Mouse (Mus musculus) frontal cortex, postnatal 14 days (tissue): ENCODE measurements at regions not wholly inside any gene's neighbourhood (a gene's known extent, or its start where the extent isn't known, plus 50 kb on each side); places are given as distances from the start of the nearest gene placed in this dataset.

ENCODE experiments used
- DNase-seq, 2 experiments: peaks; one replicate each; pipeline ENCODE4 v3.0.0; 2022; ENCODE audit warnings: low spot score in 2 of 2

DNA sequence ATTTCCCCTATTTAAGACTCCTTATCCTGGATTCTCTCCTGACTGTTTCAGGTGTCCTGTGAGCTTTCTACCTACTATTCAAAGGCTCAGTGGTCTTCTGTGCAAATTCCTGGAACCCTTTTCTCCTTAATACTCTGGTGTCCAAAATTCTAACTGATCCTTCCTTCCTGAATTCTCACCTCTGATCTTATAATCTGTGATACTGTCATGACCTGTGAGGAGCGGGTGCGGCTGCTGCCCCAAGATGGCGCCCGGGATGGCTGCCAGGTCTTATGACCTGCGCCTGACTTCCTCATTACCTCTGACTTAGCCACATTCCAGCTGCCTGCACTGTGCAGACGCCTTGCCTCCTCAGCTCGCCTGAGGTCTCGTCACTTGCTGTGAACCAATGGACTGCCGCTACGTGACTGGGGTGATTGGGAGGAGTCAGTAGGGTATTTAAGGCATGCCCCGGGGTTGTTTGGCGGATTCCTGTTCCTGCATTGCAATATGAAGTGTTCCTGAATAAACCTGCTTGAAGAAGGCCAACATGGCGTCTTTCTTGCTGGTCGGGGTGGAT is 131.2 kb downstream of the Ptbp2 start:
- no peak for DNase-seq

DNA sequence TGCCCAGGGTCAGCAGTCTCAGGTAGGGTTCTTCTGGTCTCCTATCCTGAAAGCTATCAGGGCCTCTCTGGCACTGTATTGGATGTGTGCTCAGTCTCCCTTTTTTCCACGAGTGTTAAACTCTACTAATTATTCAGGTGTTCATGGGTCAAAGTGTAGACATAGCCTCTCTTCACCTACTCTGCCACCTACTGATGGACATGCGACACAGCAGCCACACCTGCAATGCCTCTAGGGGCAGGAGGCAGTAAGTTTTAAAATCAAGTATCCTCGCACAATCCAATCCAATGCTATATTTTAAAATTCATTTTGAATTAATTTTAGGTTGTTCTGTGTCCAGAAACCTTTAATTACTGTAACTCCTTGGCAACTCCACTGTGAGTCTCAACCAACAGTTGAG is 145.6 kb downstream of the Ptbp2 start:
- DNase-seq = no peak

DNA sequence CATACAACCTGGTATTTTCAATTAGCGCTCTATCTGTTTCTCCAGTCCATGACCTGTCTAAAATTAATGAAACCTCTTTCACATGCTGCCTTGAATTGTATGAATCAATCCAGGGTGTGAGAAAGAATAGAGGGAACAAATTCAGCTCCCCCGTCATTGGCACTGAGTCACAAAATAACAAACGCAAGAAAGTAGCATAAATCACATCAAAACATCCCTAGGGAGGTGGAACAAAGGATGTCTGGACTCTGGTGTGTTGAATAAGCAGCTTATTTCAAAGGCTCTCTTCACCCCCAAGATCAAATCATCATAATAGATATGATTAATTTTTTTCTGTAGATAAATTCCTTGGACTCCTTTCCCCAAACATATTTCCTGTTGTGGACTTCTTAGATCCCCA is 148.6 kb downstream of the Ptbp2 start:
- no peak for DNase-seq

DNA sequence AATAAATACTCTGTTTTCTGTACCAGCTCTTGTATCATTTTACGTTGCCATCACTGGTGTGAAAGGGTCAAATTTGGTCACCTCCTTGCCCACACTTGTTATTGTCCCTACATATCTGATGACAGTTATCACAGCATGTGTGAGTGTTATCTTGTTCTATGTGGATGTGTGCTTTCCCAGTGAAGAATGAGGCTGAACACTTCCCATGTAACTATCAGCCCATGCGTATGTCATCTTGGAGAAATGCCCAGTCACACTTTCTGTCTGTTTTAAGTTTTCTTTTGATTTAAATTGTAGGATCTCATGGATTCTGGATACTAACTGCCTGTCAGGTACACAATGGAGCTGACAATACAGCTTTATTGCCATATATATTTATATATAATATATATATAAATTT is 150.8 kb downstream of the Ptbp2 start:
- no peak for DNase-seq

DNA sequence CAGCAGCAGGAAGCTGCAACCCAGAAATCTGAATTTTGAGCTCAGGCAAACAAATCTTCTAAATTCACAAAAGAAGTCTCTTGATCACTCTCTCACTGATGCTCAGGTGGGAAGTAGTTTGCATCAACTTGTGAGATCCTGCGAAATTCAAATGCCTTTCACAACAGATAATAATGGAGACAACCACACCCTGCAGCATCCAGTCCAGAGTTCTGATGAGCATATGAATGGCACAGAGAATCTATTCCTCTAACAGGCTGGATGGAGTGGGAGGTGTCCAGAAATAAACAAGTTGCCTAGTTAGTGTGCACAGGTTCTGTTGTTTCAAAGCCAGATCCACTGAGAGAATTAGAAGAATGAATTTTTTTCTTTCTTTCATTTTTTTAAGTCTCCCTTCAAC is 178.2 kb downstream of the Ptbp2 start:
- no peak for DNase-seq

DNA sequence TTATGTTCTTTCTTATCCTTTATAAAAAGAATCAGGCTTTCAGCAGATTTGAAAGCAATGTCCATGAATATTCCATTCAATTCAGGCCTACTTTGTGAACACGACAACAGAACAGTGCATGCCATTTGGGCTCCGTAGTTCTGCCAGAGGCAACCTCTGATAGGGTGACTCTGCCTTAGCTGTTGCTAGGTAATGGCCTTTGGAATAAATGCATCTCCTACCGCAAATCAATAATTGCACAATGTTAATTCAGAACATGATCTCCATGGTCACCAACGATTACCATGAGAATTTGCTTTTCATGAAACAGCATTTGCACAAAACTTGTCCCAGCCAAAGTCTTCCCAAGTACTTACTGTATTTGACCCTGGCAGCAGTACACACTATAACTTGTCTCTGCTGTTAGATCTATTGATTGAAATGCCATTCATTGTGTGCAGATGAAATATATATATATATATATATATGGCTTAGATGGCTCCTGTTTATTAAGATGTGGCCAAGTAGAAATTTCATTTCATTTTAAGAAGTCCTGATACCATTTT is 195.3 kb downstream of the Ptbp2 start:
- DNase-seq = no peak

DNA sequence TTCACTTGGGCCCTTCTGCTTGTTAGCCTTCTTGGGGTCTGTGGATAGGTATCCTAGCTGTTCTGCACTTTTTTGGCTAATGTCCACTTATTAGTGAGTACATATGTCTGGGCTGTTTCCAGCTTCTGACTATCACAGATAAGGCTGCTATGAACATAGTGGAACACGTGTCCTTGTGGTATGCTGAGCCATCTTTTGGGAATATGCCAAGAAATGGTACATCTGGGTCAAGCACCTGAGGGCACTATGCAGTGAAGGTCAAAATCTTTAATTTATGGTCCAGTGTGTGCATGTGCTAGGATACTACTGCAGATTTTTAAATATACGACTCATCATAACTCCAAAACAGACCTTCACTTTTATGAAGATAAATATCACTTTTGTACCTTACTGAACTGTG is 196.3 kb downstream of the Ptbp2 start:
- no peak for DNase-seq

DNA sequence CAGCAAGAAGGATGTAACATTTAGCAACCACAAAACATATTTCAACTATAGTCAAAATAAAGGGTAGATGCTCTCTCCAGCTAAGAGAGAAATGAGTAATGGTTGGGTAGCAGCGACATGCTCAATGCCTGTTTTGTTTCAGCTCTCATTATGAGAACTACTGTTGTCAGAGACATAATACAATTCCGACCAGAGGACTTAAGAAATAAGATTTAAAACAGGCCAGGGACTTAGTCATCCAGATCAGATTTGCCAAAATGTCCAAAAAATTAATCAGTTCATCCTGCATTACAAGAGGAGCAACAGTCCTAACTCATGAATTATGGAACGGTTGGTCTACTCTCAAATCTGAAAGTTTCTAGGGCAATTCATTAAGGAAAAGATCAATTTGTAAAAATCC is 208.8 kb downstream of the Ptbp2 start:
- no peak for DNase-seq

DNA sequence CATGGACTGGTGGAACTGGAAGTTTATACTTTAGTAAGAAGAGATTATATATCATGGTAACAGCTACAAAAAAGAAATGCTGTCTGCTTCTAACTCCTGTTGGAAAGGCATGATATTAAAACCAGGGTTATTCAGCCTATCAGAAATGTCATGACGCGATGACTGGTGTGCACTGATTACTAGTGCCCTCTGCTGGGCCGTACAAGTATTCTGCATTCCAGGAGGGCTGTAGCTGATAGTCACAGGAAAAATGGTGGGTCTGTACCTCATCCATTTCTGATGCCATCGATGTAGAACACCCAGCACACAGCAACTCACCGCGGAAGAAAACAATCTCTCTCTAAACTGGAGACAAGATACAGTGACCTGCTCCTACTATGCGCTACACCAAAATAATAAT is 246.4 kb downstream of the Ptbp2 start:
- DNase-seq = no peak

DNA sequence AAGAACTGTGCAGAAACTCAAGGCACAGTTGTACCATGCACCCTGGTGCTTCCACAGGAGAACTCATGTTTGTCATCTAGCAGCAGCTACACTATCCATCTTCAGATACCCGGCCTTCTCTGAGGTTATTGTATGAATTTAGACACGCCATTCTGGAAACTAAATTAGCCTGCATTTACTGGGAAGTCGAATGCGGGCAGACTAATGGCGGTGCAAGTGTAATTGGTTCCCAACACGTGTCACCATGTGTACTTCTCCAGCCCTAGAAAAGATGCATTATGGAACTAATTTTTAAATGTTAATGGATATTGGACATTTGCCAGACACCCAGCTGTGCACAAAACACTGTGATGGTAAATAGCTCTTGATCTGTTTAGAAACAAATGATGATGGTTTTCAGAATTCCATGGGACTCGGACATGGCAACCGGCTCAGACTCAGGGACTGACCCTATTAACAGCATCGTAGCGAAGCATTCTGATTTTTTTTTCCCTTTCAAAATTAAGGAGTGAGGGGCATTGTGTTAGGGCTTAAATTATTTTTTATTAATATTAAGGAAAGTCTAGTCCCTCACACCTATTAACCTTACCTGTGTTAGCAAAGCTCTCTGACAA is 259.6 kb downstream of the Ptbp2 start:
- DNase-seq = no peak

DNA sequence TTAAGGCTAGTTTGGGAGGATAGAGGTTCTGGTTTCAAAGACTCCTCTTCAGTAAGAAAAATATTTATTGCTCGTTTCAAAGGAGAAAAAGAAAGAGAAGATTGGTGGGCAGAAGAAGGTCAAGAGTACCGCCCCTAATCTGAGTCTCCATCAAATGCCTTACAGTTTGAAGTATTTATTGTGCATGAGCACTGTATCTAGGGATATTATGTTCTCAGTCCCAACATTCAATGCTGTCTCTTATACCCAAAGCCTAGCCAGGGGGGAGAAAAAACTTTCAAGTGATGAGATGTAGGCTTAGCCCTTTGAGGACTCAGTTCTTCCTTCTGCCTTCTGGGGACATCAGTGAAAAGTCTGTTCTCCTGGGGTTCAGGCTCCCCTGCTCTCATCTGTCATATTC is 271.7 kb downstream of the Ptbp2 start:
- DNase-seq = no peak

DNA sequence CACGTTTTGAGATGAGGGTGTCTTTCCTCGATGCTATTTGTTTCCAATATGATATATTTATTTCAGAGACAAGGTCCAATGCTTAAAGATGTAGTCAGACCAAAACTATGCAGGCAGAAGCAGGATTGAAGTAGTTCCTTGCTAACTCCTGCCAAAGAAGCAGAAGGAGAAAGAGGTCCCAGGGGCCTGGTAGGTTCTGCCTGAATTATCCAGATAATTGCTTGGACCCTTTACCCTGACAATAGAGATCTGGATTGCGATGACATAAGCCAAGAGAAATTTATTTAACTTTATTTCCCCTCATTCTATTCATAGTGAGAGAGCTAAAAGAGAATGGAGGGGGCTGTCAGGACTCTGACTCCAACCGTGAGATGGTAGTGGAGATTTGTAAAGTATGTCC is 275.1 kb downstream of the Ptbp2 start:
- no peak for DNase-seq

DNA sequence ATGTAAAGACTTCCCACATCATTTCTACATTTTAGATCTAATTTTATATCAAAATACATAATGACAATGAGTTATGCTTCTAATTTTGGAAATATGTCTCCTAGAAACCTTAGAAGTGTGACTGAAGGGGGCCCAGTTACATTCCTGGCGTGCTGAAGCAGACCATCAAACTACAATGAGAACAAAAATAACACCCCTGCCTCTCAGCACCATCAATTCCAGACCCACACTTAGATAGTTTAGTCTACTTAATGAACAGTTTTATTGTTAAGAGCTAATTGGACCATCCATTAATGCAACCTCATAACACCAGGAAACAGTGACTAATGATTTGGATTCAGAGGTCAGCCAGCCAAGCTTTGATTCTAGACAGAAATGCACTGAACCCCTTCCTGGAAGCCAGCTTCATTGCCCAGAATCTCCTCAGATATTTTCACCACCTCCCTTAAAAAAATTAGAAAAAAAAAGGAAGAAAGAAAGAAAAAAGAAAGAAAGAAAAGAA is 280.7 kb downstream of the Ptbp2 start:
- DNase-seq = no peak

DNA sequence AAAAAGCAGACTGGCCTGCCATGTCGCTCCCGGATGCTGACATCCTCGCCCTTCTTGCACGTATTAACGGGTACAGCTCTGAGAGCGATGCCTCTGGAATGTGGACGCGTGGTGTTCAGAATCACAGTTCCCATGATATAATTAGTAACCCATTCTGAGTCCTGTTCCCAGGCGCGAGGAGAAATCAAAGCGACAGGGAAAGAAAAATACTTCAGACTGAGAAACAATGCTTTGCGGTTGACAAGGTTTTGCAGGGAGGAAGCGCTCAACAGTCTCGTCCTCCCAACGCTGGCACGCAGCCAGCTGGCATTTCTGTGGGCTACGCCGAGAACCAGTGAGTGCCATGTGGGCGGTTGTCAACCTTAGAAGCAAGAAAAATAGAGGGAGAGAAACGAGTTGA is 285.6 kb downstream of the Ptbp2 start:
- peak; percentile 69 to 77 for DNase-seq

DNA sequence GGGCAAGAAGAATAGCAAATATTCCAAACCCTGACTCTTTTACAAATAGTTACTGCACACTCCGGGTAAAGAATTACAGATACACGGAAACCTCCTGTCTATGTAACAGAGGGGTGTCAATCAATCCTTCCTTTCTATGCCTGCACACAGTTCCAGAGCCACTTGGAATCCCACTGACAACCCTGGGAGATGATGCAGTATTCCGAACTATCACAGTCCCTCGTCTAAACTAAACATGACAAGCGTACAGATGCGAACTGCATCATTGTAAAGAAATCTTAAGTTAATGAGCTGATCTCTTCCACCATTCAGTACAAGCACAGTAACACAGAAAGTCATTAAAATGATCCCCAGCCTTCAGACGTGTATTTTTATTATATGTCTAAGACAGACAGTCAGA is 286.4 kb downstream of the Ptbp2 start:
- no peak for DNase-seq

DNA sequence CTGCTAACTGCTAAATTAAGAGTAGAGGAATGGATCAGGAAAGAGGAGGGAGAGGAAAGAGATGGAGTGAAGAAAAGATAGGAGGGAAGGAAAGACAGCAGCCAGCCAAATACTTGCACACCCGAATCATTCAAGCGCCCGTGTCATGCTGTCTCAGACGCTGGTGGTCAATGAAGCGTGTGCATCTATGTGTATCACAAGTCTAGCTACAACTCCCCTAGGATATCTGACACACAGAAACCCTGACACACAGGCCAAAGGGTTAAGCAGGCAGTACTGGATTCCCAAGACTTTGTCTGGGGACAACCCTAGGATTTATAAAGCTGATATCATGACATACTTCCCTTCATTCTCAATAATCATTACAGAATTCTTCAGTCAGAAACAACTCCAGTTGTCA is 289.7 kb downstream of the Ptbp2 start:
- DNase-seq = no peak

DNA sequence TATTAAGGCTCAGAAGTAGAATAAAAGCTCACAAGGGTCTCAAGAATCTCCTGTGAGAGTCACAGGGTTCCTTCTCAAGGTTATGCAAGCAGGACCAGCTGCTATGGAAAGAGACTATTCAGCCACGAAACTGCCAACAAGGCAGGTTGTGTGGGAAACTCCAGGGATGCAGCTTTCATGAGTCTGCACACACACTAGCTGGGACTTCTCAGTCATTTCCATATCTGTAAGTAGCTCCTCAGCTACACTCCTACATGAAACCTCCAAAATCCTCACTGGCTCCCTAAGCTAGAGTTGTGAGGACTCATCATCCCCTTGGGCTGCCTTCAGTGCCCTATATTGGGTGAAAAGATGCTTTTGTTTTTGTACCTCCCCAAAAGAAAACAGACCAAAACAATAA is 291.6 kb downstream of the Ptbp2 start:
- DNase-seq = no peak

DNA sequence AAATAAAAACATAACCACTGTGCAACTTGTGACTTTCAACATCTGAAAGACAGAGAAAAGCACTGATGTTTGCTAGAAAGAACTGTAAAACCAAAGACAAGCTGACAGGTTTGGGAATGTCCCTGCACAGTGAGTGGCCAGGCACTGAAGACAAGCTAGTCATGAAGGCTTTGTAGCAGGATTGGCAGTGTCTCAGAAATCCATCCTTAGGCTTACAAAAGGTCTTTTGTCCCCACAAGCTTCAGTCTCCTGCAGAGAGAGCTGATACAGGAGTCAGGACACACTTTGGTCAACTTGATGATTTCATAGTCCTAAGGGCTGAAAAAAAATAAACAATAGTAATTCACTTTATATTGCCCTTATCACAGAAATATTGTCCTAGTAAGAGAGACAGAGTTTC is 294.9 kb downstream of the Ptbp2 start:
- no peak for DNase-seq
